Mouse (Mus musculus) erythroblast, embryonic 14.5 days (primary cell): ENCODE data around the gene Ints13.

Experiments
- GATA1 ChIP-seq: IDR thresholded peaks from 2 replicates; pipeline ENCODE4 v1.6.1; 2012; ENCODE audit warnings: low read length, inconsistent platforms, mixed read lengths
- TAL1 ChIP-seq: IDR thresholded peaks from 3 replicates; pipeline ENCODE4 v1.6.1; 2012; ENCODE audit warnings: low read length, inconsistent platforms, mixed read lengths

GRCm38 (mm10) chr6:146583366-146584046 is 5.9 kb upstream of the Ints13 start:
- TF ChIP-seq GATA1: no peak
- no peak for TF ChIP-seq TAL1
